Mouse (Mus musculus): ENCODE data around the gene Atad1. TPM values are rescaled to one million over a fixed set of nuclear protein-coding genes. Genes with fewer than 3 reads are reported as not detected.

Atad1 gene
- polyA plus RNA-seq (2021; fragmentation: Nextera tagmentation) = 66.6 and 80.8 TPM in 2 replicates
- long read RNA-seq, experiment 1, transcript Atad1-208 (9 exons, 2,269 nt) = minor isoform, 8 of 607 reads
- long read RNA-seq, experiment 1, transcript Atad1-203 (10 exons, 3,771 nt) = major isoform, 544 of 607 reads
- long read RNA-seq, experiment 1, partial matches to known transcripts = 30 of 607 reads
- long read RNA-seq, experiment 1, other reads (novel, unspliced or antisense) = 25 of 607 reads
- long read RNA-seq, experiment 2, transcript Atad1-203 (10 exons, 3,771 nt) = major isoform, 120 of 166 reads
- long read RNA-seq, experiment 2, partial matches to known transcripts = 22 of 166 reads
- long read RNA-seq, experiment 2, other reads (novel, unspliced or antisense) = 24 of 166 reads

GRCm38 (mm10) chr19:32739686-32740085 lies at the start of gene Atad1:
Gene Atad1 (minus strand): TSS chr19:32739786.

GRCm38 (mm10) chr19:32756900-32757725 lies 17.5 kb upstream of the Atad1 start, which contains the start of gene Pten:
Gene Pten (plus strand): TSS chr19:32757497.

Other genes with a start within 250 kb of the Atad1 start
- 6.1 and 6.9 TPM in 2 replicates for gene Papss2, start 144.0 kb downstream of the Atad1 start, polyA plus RNA-seq (2021; fragmentation: Nextera tagmentation)
- gene Pten, start 17.7 kb upstream of the Atad1 start, polyA plus RNA-seq (2021; fragmentation: Nextera tagmentation) = 20.2 and 29.2 TPM in 2 replicates